In the genomic region with DNA sequence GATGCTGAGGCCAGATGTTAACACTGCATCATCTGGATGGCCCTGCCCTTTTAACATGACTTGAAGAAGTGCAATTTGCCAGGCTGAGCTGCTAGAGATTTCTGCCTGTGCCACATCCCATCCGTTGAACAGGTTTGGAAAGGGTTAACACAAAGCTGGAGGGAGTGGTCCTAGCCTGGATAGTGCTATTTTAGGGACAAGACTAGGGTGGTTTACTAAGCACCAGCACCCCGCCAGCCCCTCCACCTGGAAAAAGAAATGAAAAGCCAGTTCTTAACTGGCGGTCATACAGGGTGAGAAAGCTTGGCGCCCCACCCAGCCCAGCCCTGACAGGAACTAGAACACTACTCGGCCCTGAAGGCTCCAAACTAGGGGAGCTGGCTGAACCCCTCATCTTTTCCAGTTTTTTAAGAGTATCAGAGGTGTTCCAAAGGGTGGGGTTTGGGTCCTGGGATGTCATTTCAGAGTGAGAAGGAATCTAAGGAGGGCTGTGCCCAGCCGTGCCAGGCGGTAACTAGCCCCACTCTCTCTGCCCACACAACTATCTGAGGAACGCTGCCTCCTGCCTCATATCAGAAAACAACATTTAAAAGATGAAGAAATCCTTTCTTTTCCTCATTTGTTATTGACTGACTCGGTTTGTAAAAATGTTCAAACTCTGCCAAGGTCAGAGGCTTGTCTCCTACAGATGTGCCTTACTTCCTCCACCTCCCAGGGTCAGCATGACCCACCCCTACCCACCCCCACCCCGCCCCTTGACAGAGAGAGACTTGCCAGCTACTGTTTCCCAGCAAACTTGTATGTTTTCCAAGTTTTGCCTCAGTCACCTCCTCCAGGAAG, we compare ENCODE assay signal across 13 mouse cellular contexts. TPM values are rescaled to one million over a fixed set of nuclear protein-coding genes. Genes with fewer than 3 reads are reported as not detected.
DNase-seq lines count a peak whose midpoint lies in the region; ATAC-seq and TF ChIP-seq lines count a peak whose summit lies in the region.
"Had no signal": no experiment of that assay in that cellular context is flagged by ENCODE, and none has a peak within 500 bp of the region (broad histone marks: within the 10 kb centered on the region; RNA-seq: fewer than 3 reads in every experiment).

No protein-coding gene starts in this region.

- no peak overlapping the region for H3K4me2 ChIP-seq in limb, embryonic 15.5 days
- no peak overlapping the region for H3K4me2 ChIP-seq in forebrain, postnatal 0 days (ENCODE audit: low read depth)
- H3K4me2 ChIP-seq: forebrain, embryonic 15.5 days; hindbrain, embryonic 13.5 days; liver, embryonic 15.5 days; midbrain, embryonic 11.5 days had no signal

- no peaks in the 10 kb centered on the region; the same call in 1 of the 2 replicates for H3K27me3 ChIP-seq in heart, adult 2 months (ENCODE audit: control insufficient read depth, insufficient read depth, low read length)
- no peaks in the 10 kb centered on the region for H3K27me3 ChIP-seq in limb, embryonic 15.5 days
- no peaks in the 10 kb centered on the region for H3K27me3 ChIP-seq in forebrain, postnatal 0 days (ENCODE audit: insufficient read depth, low read length)
- H3K27me3 ChIP-seq: forebrain, embryonic 15.5 days; hindbrain, embryonic 13.5 days; liver, embryonic 15.5 days had no signal

- no peak for TF ChIP-seq EP300 in heart, adult 2 months (IDR thresholded peaks at IDR 0.05; ENCODE audit: insufficient read depth, low read depth, low read length)

- no peak for TF ChIP-seq POLR2A in heart, adult 2 months (IDR thresholded peaks at IDR 0.05; ENCODE audit: insufficient read depth, low read depth, low read length)

- peak; percentile 36; the same call in 1 of the 2 replicates for ATAC-seq in limb, embryonic 15.5 days (ENCODE audit: insufficient number of reproducible peaks, low FRiP score, low TSS enrichment, low read depth)
- no peak for ATAC-seq in forebrain, postnatal 0 days
- ATAC-seq: forebrain, embryonic 15.5 days had no signal

- H3K9ac ChIP-seq in heart, adult 2 months (ENCODE audit: low read depth, low read length) = no peak overlapping the region
- no peak overlapping the region for H3K9ac ChIP-seq in limb, embryonic 15.5 days
- H3K9ac ChIP-seq in forebrain, postnatal 0 days = no peak overlapping the region
- H3K9ac ChIP-seq: forebrain, embryonic 15.5 days; hindbrain, embryonic 13.5 days; liver, embryonic 15.5 days had no signal

- H3K4me3 ChIP-seq in heart, adult 2 months = no peak overlapping the region
- H3K4me3 ChIP-seq in limb, embryonic 15.5 days = no peak overlapping the region
- no peak overlapping the region for H3K4me3 ChIP-seq in forebrain, postnatal 0 days (ENCODE audit: low read depth, low read length)
- H3K4me3 ChIP-seq: forebrain, embryonic 15.5 days; hindbrain, embryonic 13.5 days; liver, embryonic 15.5 days had no signal

- no peaks in the 10 kb centered on the region for H3K79me2 ChIP-seq in heart, adult 2 months (replicated peaks; ENCODE audit: control insufficient read depth, insufficient read depth, low read length)

- no peaks in the 10 kb centered on the region for H3K9me3 ChIP-seq in limb, embryonic 15.5 days
- H3K9me3 ChIP-seq in forebrain, postnatal 0 days (ENCODE audit: low read length) = no peaks in the 10 kb centered on the region
- H3K9me3 ChIP-seq: forebrain, embryonic 15.5 days; hindbrain, embryonic 13.5 days; liver, embryonic 15.5 days had no signal

- DNase-seq in heart, adult 2 months = no peak
- DNase-seq in heart, postnatal 10 days = no peak
- DNase-seq in ovary, postnatal 36 days (ENCODE audit: low spot score) = peak; percentile 11
- DNase-seq in ovary, postnatal 10 days (ENCODE audit: low spot score) = no peak
- DNase-seq in forebrain, postnatal 0 days = no peak
- DNase-seq in left cerebral cortex, postnatal 4 days = no peak
- DNase-seq: gastrocnemius, postnatal 14 days had no signal

- peak overlapping the region; percentile 51; the same call in 1 of the 2 replicates for H3K27ac ChIP-seq in heart, adult 2 months
- peak overlapping the region; percentile 67; the same call in 1 of the 2 replicates for H3K27ac ChIP-seq in limb, embryonic 15.5 days
- H3K27ac ChIP-seq in forebrain, postnatal 0 days (ENCODE audit: low read depth, low read length) = no peak overlapping the region
- H3K27ac ChIP-seq: forebrain, embryonic 15.5 days; hindbrain, embryonic 13.5 days; liver, embryonic 15.5 days had no signal

- H3K4me1 ChIP-seq in heart, adult 2 months (ENCODE audit: control insufficient read depth, insufficient read depth, low read length) = peaks cover 9% of the 10 kb centered on the region
- H3K4me1 ChIP-seq in limb, embryonic 15.5 days = peaks cover 34% of the 10 kb centered on the region; the same call in 1 of the 2 replicates
- H3K4me1 ChIP-seq in forebrain, postnatal 0 days (ENCODE audit: insufficient read depth) = no peaks in the 10 kb centered on the region
- H3K4me1 ChIP-seq: forebrain, embryonic 15.5 days; hindbrain, embryonic 13.5 days; liver, embryonic 15.5 days had no signal

- no peak for TF ChIP-seq CTCF in heart, adult 2 months (IDR thresholded peaks at IDR 0.05)
- no peak for TF ChIP-seq CTCF in forebrain, postnatal 0 days (IDR thresholded peaks at IDR 0.05; ENCODE audit: low read depth)

- intact Hi-C loops in heart, adult 2 months (cut with DNase I) = no loop called here
- intact Hi-C loops in heart, postnatal 10 days (cut with DNase I) = no loop called here
- intact Hi-C loops in left cerebral cortex, postnatal 4 days (cut with DNase I) = no loop called here

- no peaks in the 10 kb centered on the region for H3K36me3 ChIP-seq in heart, adult 2 months (ENCODE audit: control insufficient read depth, insufficient read depth, low read length)
- no peaks in the 10 kb centered on the region for H3K36me3 ChIP-seq in limb, embryonic 15.5 days
- H3K36me3 ChIP-seq in forebrain, postnatal 0 days (ENCODE audit: insufficient read depth) = no peaks in the 10 kb centered on the region
- H3K36me3 ChIP-seq: forebrain, embryonic 15.5 days; hindbrain, embryonic 13.5 days; liver, embryonic 15.5 days had no signal

- 57% methylated on average over 10 of the region's 10 CpGs for WGBS in heart, adult 2 months
- 59% methylated on average over 10 of the region's 10 CpGs for WGBS in limb, embryonic 15.5 days
- 80% methylated on average over 10 of the region's 10 CpGs for WGBS in forebrain, postnatal 0 days

RNA-seq across cellular contexts. Expression of a gene that starts 6.7 kb away (rescaled TPM):
- total RNA-seq in heart, adult 2 months (2021) = 1 to 10 TPM; 5.6 to 7.6 TPM
- polyA plus RNA-seq in heart, adult 2 months (2012; rRNA removed) = 6.1 and 8.0 TPM in 2 replicates
- 10 to 100 TPM in 1 of 2 experiments, 1 to 10 TPM in 1; 8.1 to 11.1 TPM for total RNA-seq in heart, postnatal 10 days (2021)
- polyA plus RNA-seq in limb, embryonic 15.5 days (2015; fragmentation: Nextera tagmentation; extraction: Ambion mirVana) = 7.8 and 8.4 TPM in 2 replicates
- 2.8 and 3.1 TPM in 2 replicates for total RNA-seq in forebrain, postnatal 0 days (2014; rRNA removed)
- 1.2 TPM in 2 replicates for polyA plus RNA-seq in forebrain, postnatal 0 days (2015; fragmentation: Nextera tagmentation; extraction: Ambion mirVana)
- 1 to 10 TPM; 1.6 TPM for total RNA-seq in left cerebral cortex, postnatal 4 days (2021)

RNA-seq across cellular contexts. Expression of a gene that starts 55.8 kb away (rescaled TPM):
- total RNA-seq in heart, adult 2 months (2021) = not detected
- polyA plus RNA-seq in heart, adult 2 months (2012; rRNA removed) = 0.35 and 0.50 TPM in 2 replicates
- total RNA-seq in heart, postnatal 10 days (2021) = not detected
- 0.18 TPM in 1 of 2 replicates, not detected in the other for polyA plus RNA-seq in limb, embryonic 15.5 days (2015; fragmentation: Nextera tagmentation; extraction: Ambion mirVana)
- total RNA-seq in forebrain, postnatal 0 days (2014; rRNA removed) = 2.3 and 2.7 TPM in 2 replicates
- polyA plus RNA-seq in forebrain, postnatal 0 days (2015; fragmentation: Nextera tagmentation; extraction: Ambion mirVana) = 2.9 and 3.9 TPM in 2 replicates
- 1 to 10 TPM; 1.0 to 1.1 TPM for total RNA-seq in left cerebral cortex, postnatal 4 days (2021)
- total RNA-seq: gastrocnemius, postnatal 14 days had no signal
- polyA plus RNA-seq: kidney, embryonic 14.5 days; liver, embryonic 15.5 days; midbrain, embryonic 11.5 days had no signal
